Mouse (Mus musculus) cerebellum, postnatal 4 days (tissue): ENCODE measurements at regions not wholly inside any gene's neighbourhood (a gene's known extent, or its start where the extent isn't known, plus 50 kb on each side); places are given as distances from the start of the nearest gene placed in this dataset.
"Not testable (repeated sequence)": the region's sequence is repeated elsewhere in the genome, so short reads cannot be mapped to it uniquely, and the experiment has no call there.

Experiments
- DNase-seq, 2 experiments: peaks; one replicate each; pipeline ENCODE4 v3.0.0; 2022; ENCODE audit warnings: low spot score in 2 of 2, mixed read lengths in 1 of 2

DNA sequence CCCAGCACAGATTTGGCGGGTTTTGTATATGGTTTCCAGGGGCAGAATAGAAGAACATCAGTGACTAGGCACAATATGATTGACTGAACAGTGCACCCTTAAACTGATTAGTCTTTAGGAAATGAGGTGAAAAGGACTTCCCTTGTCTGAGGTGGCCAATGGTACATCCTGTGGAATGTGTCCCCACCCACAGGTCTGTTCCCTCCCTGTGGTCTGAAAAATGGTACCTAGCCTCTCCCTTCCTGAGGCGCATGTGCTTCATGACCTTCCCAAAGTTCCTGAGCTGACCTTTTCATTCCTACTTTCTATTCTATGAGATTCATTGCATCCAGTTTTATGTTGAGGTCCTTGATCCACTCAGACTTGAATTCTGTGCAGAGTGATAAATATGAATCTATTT, 76.0 kb downstream of the Zfp97 start:
- not testable (repeated sequence) for DNase-seq

DNA sequence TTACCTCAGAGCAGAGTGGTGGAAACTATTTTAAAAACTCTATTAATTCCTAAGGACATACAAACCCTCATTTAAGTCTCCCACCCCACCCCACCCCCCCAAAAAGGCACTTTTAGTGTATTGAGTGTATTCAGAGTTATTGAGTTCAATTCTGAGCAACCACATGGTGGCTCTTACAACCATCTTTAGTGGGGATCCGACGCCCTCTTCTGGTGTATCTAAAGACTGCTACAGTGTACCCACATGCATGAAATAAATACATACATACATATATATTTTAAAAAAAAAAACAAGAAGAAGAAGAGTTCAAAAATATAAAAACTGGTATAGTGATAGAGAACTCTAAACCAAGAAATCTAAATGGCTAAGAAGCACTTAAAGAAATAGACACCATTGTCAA, 107.9 kb downstream of the Zfp97 start:
- DNase-seq, result no peak

DNA sequence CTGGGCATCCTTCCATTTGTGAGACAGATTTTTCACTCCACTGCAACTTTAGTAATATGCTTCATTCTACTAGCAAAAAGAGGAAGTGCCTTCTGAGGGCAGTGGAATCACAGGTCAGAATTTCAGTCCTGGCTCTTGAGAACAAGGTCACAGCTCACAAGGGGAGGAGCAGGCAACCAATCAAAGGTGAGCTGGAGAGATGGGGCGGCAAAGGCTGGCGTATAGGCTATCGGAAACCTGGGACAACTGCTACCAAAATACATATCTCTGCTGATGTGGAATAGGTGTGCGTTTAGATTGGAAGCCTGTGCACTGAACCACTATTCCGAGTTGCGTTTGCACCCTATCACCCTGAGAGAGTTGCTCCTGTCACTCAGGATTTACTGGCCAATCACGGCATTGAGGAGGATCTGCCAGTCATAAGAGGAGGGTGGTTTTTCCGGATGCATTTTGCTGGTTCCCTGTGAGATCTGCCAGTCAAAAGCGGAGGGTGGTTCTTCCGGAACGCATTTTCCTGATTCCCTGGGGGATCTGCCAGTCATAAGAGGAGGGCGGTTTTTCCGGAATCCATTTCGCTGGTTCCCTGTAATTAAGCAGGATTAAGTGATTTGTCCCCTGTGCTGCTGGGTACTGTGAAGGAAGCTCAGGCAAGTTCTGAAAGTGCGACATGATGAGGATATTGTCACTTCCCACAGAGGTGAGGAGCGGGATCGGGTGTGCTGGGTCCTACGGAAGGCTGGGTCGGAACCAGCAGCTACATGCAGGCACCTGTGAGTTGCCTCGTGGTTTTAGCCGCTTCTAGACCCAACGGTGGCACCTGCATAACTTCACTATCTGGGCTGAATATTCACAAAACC, 113.3 kb downstream of the Zfp97 start:
- peak; percentile 54 to 81 for DNase-seq

DNA sequence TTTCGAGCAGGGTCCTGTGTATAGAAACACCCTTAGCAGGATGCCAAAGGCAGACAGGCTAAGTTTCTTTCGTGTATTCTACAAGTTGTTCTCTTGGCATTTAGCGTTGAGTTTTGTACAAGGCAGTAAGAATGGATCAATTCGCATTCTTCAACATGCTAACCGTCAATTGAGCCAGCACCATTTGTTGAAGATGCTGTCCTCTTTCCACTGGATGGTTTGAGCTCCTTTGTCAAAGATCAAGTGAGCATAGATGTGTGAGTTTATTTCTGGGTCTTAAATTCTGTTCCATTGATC, 113.9 kb downstream of the Zfp97 start:
- DNase-seq, result not testable (repeated sequence)
